Mouse (Mus musculus) megakaryocyte progenitor cell, adult 5-6 weeks (primary cell): Measurements from ENCODE around the gene M6pr. TPM values are rescaled to one million over a fixed set of nuclear protein-coding genes. Genes with fewer than 3 reads are reported as not detected.
A peak's percentile ranks its signal among the peaks of the same experiment; 100 is the strongest.
"Not testable (repeated sequence)": the region's sequence is repeated elsewhere in the genome, so short reads cannot be mapped to it uniquely, and the experiment has no call there.

Source experiments
- ATAC-seq: replicated peaks from 2 replicates; pipeline ENCODE4 v1.8.0; 2016; ENCODE audit warnings: mild to moderate bottlenecking, moderate TSS enrichment, inconsistent platforms; ENCODE audit not compliant: poor library complexity
- total RNA-seq, 2 experiments: library from RNA; stranded (forward) in 1 of 2; stranded (reverse) in 1 of 2; fragments of 157-497, 149-512 nt in 1 of 2; fragments of 200-1000 nt in 1 of 2; gene quantifications; 2 replicates each; pipeline versions ENCODE4 v1.2.3 to v1.2.4; 2015 to 2017

The M6pr gene
- total RNA-seq, 2 experiments from 2014 or later, result 195 to 452 TPM

- ATAC-seq, result peak; percentile 43
Measured at GRCm38 (mm10) chr6:122340349-122341000, 32.0 kb downstream of the M6pr start, which contains the start of gene Phc1. Gene Phc1 (minus strand): TSS chr6:122340561.

- ATAC-seq, result no peak
Measured at GRCm38 (mm10) chr6:122341038-122341810, 32.7 kb downstream of the M6pr start.

- ATAC-seq, result no peak
Measured at GRCm38 (mm10) chr6:122342125-122342524, 33.6 kb downstream of the M6pr start.

GRCm38 (mm10) chr6:122343719-122344118, 35.2 kb downstream of the M6pr start:
- peak; percentile 54 for ATAC-seq

- no peak for ATAC-seq
Measured at GRCm38 (mm10) chr6:122344386-122345116, 36.0 kb downstream of the M6pr start.

GRCm38 (mm10) chr6:122345731-122346130, 37.2 kb downstream of the M6pr start:
- ATAC-seq, result no peak

- ATAC-seq, result no peak
Measured at GRCm38 (mm10) chr6:122346399-122346798, 37.9 kb downstream of the M6pr start.

- ATAC-seq, result not testable (repeated sequence)
Measured at GRCm38 (mm10) chr6:122347326-122347725, 38.8 kb downstream of the M6pr start.

- peak; percentile 48; the same call in 1 of the 2 replicates for ATAC-seq
Measured at GRCm38 (mm10) chr6:122355909-122356308, 47.4 kb downstream of the M6pr start.

GRCm38 (mm10) chr6:122357089-122357488, 48.6 kb downstream of the M6pr start:
- ATAC-seq, result no peak

GRCm38 (mm10) chr6:122365706-122366105, 57.2 kb downstream of the M6pr start:
- no peak for ATAC-seq

- no peak for ATAC-seq
Measured at GRCm38 (mm10) chr6:122366287-122366686, 57.8 kb downstream of the M6pr start.

GRCm38 (mm10) chr6:122366976-122367375, 58.5 kb downstream of the M6pr start:
- no peak for ATAC-seq

Other genes starting within 250 kb of the M6pr start
- gene Klrg1, start 25.8 kb upstream of the M6pr start, total RNA-seq (2015), result 0.12 TPM in 1 of 2 replicates, not detected in the other
- gene Klrg1, start 25.8 kb upstream of the M6pr start, total RNA-seq (2017), result not detected in 2 replicates
- 7.6 and 9.4 TPM in 2 replicates for gene Phc1, start 31.8 kb downstream of the M6pr start, total RNA-seq (2015)
- 4.1 and 9.6 TPM in 2 replicates for gene Phc1, start 31.8 kb downstream of the M6pr start, total RNA-seq (2017)
- gene Rimklb, start 190.0 kb downstream of the M6pr start, total RNA-seq (2015), result not detected in 2 replicates
- not detected in 2 replicates for gene Rimklb, start 190.0 kb downstream of the M6pr start, total RNA-seq (2017)
- not detected in 2 replicates for gene Mfap5, start 197.1 kb downstream of the M6pr start, total RNA-seq (2015)
- not detected in 2 replicates for gene Mfap5, start 197.1 kb downstream of the M6pr start, total RNA-seq (2017)
- not detected in 2 replicates for gene Aicda, start 245.1 kb downstream of the M6pr start, total RNA-seq (2015)
- gene Aicda, start 245.1 kb downstream of the M6pr start, total RNA-seq (2017), result not detected in 2 replicates